Mouse (Mus musculus) neural tube, embryonic 12.5 days (tissue): Measurements from ENCODE around the gene Paqr4. TPM values are rescaled to one million over a fixed set of nuclear protein-coding genes. Genes with fewer than 3 reads are reported as not detected.

Source experiments
- ATAC-seq: fragments of 200-750 bp; cut with Nextera tagmentation; 2 replicates; pipeline ENCODE4 v1.8.0; 2017; ENCODE audit warnings: low read depth, mild to moderate bottlenecking, moderate TSS enrichment, moderate library complexity; ENCODE audit not compliant: low FRiP score
- H3K27ac ChIP-seq: fragments of 300-500 bp; sonication (generic); 2 replicates; pipeline ENCODE4 v1.5.1; 2016
- H3K27me3 ChIP-seq: fragments of 300-500 bp; sonication (generic); replicated peaks from 2 replicates; pipeline ENCODE4 v1.6.1; 2016; ENCODE audit warnings: mild to moderate bottlenecking
- H3K36me3 ChIP-seq: fragments of 300-500 bp; sonication (generic); 2 replicates; pipeline ENCODE4 v1.6.1; 2016; ENCODE audit warnings: mild to moderate bottlenecking
- H3K4me1 ChIP-seq: fragments of 300-500 bp; sonication (generic); 2 replicates; pipeline ENCODE4 v1.6.1; 2016
- H3K4me2 ChIP-seq: fragments of 300-500 bp; sonication (generic); replicated peaks from 2 replicates; pipeline ENCODE4 v1.6.1; 2016; ENCODE audit warnings: mild to moderate bottlenecking
- H3K4me3 ChIP-seq: fragments of 300-500 bp; sonication (generic); 2 replicates; pipeline ENCODE4 v1.5.1; 2016
- H3K9ac ChIP-seq: fragments of 300-500 bp; sonication (generic); 2 replicates; pipeline ENCODE4 v1.6.1; 2016; ENCODE audit warnings: mild to moderate bottlenecking
- H3K9me3 ChIP-seq: fragments of 300-500 bp; sonication (generic); 2 replicates; pipeline ENCODE4 v1.6.1; 2016; ENCODE audit warnings: mild to moderate bottlenecking
- WGBS: fragments of 180-500 bp; shearing (Covaris S2); methylation state at CpG from one replicate; pipeline ENCODE4 v1.1.7; 2016; 5-methylcytosine and 5-hydroxymethylcytosine counted together
- polyA plus RNA-seq: library from polyadenylated mRNA; unstranded; fragments of >200 nt; fragmentation: Nextera tagmentation; extraction: Ambion mirVana; gene quantifications from 2 replicates; pipeline ENCODE4 v1.2.1, GENCODE M21; 2016

The Paqr4 gene
- polyA plus RNA-seq, 1 experiment from 2014 or later = 41.7 TPM

DNA sequence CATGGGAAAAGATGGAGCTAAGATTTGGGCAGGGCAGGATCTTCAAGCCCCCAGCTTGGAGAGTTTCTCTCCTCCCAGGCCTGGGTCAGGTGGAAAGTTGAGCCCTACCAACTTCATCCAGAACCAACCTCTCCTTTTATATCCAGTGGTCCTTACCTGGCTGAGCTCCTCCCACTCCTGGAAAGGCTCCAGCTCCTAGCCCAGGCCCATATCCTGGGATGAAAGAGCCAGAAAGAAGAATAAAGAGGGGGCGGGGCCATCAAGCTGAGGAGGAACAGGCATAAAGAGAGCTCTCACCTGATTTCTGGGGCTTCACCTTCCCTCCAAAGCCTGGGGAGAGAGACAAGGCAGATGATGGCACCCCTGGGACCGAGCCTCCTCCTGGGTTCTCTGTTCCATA lies 23.7 kb downstream of the Paqr4 start:
- Histone ChIP-seq H3K27me3 (no peaks in the 10 kb centered on the region), H3K4me3 (no peak overlapping the region), H3K36me3 (no peaks in the 10 kb centered on the region), H3K4me2 (no peak overlapping the region), H3K4me1 (no peaks in the 10 kb centered on the region), H3K9me3 (no peaks in the 10 kb centered on the region), H3K9ac (no peak overlapping the region), H3K27ac (no peak overlapping the region)
- no peak for ATAC-seq
- WGBS = 68% methylated on average over 2 of the region's 2 CpGs

DNA sequence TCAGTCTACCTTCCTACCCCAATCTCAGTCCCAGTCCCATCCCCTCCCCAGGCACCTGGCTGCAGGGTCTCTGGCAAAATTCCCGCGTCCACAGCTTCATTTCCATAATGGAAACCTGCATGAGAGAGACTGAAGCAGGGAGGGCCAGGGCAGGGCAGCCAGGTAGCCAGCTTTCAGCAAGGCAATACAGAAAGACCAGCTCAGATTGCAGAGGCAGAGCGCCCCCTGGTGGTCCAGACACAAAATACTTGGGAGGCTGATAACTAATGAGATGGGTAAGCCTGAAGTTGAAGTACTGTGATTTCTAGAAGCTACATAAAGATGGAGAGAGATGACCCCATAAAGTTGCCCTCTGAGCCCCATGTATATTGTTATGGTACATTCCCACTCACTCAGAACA lies 34.5 kb downstream of the Paqr4 start:
- Histone ChIP-seq H3K4me3 (no peak overlapping the region), H3K9ac (no peak overlapping the region), H3K4me1 (0 out of 2 replicates have a peak, but pooled peaks cover 3% of the 10 kb centered on the region), H3K4me2 (no peak overlapping the region), H3K36me3 (no peaks in the 10 kb centered on the region), H3K27ac (no peak overlapping the region), H3K9me3 (no peaks in the 10 kb centered on the region), H3K27me3 (peaks cover 4% of the 10 kb centered on the region; the same call in 1 of the 2 replicates)
- 0% methylated on average over 3 of the region's 3 CpGs for WGBS
- ATAC-seq = peak; percentile 43; the same call in 1 of the 2 replicates

- H3K9ac ChIP-seq = no peak overlapping the region
- WGBS = 76% methylated on average over 7 of the region's 7 CpGs
- H3K4me3 ChIP-seq = no peak overlapping the region
- no peak overlapping the region for H3K27ac ChIP-seq
- peak; percentile 28 for ATAC-seq
- no peak overlapping the region for H3K4me2 ChIP-seq
- peaks cover 10% of the 10 kb centered on the region; the same call in 1 of the 2 replicates for H3K27me3 ChIP-seq
- no peaks in the 10 kb centered on the region for H3K36me3 ChIP-seq
- H3K9me3 ChIP-seq = no peaks in the 10 kb centered on the region
- 0 out of 2 replicates have a peak, but pooled peaks cover 3% of the 10 kb centered on the region for H3K4me1 ChIP-seq
These were observed 35.1 kb downstream of the Paqr4 start for GRCm38 (mm10) chr17:23705525-23706104.

GRCm38 (mm10) chr17:23704741-23705140 lies 35.9 kb downstream of the Paqr4 start:
- Histone ChIP-seq H3K4me1 (0 out of 2 replicates have a peak, but pooled peaks cover 3% of the 10 kb centered on the region), H3K36me3 (no peaks in the 10 kb centered on the region), H3K4me2 (no peak overlapping the region), H3K9ac (no peak overlapping the region), H3K27me3 (peaks cover 15% of the 10 kb centered on the region; the same call in 1 of the 2 replicates), H3K27ac (no peak overlapping the region), H3K9me3 (no peaks in the 10 kb centered on the region), H3K4me3 (no peak overlapping the region)
- ATAC-seq = no peak
- 59% methylated on average over 7 of the region's 7 CpGs for WGBS

DNA sequence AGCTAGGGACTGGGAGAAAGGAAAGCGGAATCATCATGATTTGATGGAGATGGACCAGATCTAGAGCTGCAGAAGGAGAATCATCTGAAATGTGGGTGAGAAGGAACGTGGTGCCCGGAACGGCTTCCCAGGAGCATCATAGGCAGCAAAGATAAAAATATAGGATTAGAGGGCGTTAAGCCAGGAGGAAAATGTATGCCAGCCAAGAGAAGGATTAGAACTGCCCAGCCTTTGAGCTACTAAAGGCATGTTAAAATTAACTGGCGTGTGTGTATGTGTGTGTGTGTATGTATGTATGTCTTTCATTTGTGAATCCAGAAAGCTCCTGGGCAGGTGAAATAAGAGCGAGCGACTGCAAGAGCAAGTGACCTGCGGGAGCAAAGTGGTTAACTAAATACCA lies 37.4 kb downstream of the Paqr4 start:
- 85% methylated on average over 9 of the region's 9 CpGs for WGBS
- no peak for ATAC-seq
- Histone ChIP-seq H3K9ac (no peak overlapping the region), H3K4me2 (no peak overlapping the region), H3K27ac (no peak overlapping the region), H3K4me1 (peaks cover 8% of the 10 kb centered on the region), H3K4me3 (no peak overlapping the region), H3K9me3 (no peaks in the 10 kb centered on the region), H3K36me3 (no peaks in the 10 kb centered on the region), H3K27me3 (peaks cover 29% of the 10 kb centered on the region)

- peak overlapping the region; percentile 69 for H3K9ac ChIP-seq
- peaks cover 8% of the 10 kb centered on the region for H3K4me1 ChIP-seq
- peak; percentile 96 for ATAC-seq
- H3K27ac ChIP-seq = no peak overlapping the region
- WGBS = under 1% methylated on average over 19 of the region's 28 CpGs
- H3K9me3 ChIP-seq = no peaks in the 10 kb centered on the region
- no peaks in the 10 kb centered on the region for H3K36me3 ChIP-seq
- H3K4me3 ChIP-seq = peak overlapping the region; percentile 74
- H3K27me3 ChIP-seq = peaks cover 33% of the 10 kb centered on the region
- H3K4me2 ChIP-seq = peak overlapping the region; percentile 99
These were observed 40.6 kb downstream of the Paqr4 start for GRCm38 (mm10) chr17:23700079-23700478.

GRCm38 (mm10) chr17:23699131-23700077 lies 41.3 kb downstream of the Paqr4 start:
- Histone ChIP-seq H3K27me3 (peaks cover 33% of the 10 kb centered on the region), H3K36me3 (no peaks in the 10 kb centered on the region), H3K27ac (0 out of 2 replicates have a peak overlapping the region, but pooled peaks have one; percentile 26), H3K4me2 (peak overlapping the region; percentile 99), H3K4me3 (peak overlapping the region; percentile 74), H3K4me1 (peaks cover 5% of the 10 kb centered on the region), H3K9me3 (no peaks in the 10 kb centered on the region), H3K9ac (peak overlapping the region; percentile 69)
- peak; percentile 69 for ATAC-seq
- under 1% methylated on average over 65 of the region's 101 CpGs for WGBS

- no peaks in the 10 kb centered on the region for H3K9me3 ChIP-seq
- H3K27me3 ChIP-seq = peaks cover 25% of the 10 kb centered on the region
- no peak overlapping the region for H3K4me2 ChIP-seq
- peaks cover 5% of the 10 kb centered on the region for H3K4me1 ChIP-seq
- H3K9ac ChIP-seq = no peak overlapping the region
- H3K27ac ChIP-seq = no peak overlapping the region
- WGBS = 9% methylated on average over 3 of the region's 3 CpGs
- H3K36me3 ChIP-seq = no peaks in the 10 kb centered on the region
- no peak for ATAC-seq
- H3K4me3 ChIP-seq = no peak overlapping the region
These were observed 44.9 kb downstream of the Paqr4 start for GRCm38 (mm10) chr17:23695801-23696200.

GRCm38 (mm10) chr17:23694491-23694890 lies 46.2 kb downstream of the Paqr4 start:
- Histone ChIP-seq H3K27ac (no peak overlapping the region), H3K9ac (no peak overlapping the region), H3K27me3 (peaks cover 16% of the 10 kb centered on the region), H3K4me3 (no peak overlapping the region), H3K4me1 (peaks cover 5% of the 10 kb centered on the region), H3K4me2 (no peak overlapping the region), H3K36me3 (no peaks in the 10 kb centered on the region), H3K9me3 (no peaks in the 10 kb centered on the region)
- ATAC-seq = no peak
- WGBS = 63% methylated on average over 1 of the region's 1 CpGs

Other genes starting within 250 kb of the Paqr4 start
- 21.3 and 22.6 TPM in 2 replicates for gene Zfp213, start 176.6 kb downstream of the Paqr4 start, polyA plus RNA-seq
- 23.8 and 26.6 TPM in 2 replicates for gene Zfp13, start 141.4 kb downstream of the Paqr4 start, polyA plus RNA-seq
- gene Zscan10, start 140.0 kb downstream of the Paqr4 start, polyA plus RNA-seq = 0.32 TPM in 1 of 2 replicates, not detected in the other
- 1.6 TPM in 2 replicates for gene Mmp25, start 95.6 kb downstream of the Paqr4 start, polyA plus RNA-seq
- gene Bicdl2, start 80.4 kb downstream of the Paqr4 start, polyA plus RNA-seq = 0.42 and 0.80 TPM in 2 replicates
- gene Hcfc1r1, start 67.3 kb downstream of the Paqr4 start, polyA plus RNA-seq = 69.2 and 74.4 TPM in 2 replicates
- 54.0 and 57.6 TPM in 2 replicates for gene Thoc6, start 67.0 kb downstream of the Paqr4 start, polyA plus RNA-seq
- 3.1 and 3.9 TPM in 2 replicates for gene Tnfrsf12a, start 63.4 kb downstream of the Paqr4 start, polyA plus RNA-seq
- gene Cldn6, start 61.6 kb downstream of the Paqr4 start, polyA plus RNA-seq = 2.7 and 3.6 TPM in 2 replicates
- 0.74 and 1.9 TPM in 2 replicates for gene Cldn9, start 56.8 kb downstream of the Paqr4 start, polyA plus RNA-seq
- gene 1520401A03Rik, start 18.1 kb downstream of the Paqr4 start, polyA plus RNA-seq = 0.79 and 1.1 TPM in 2 replicates
- 32.7 and 34.1 TPM in 2 replicates for gene Pkmyt1, start 14.5 kb downstream of the Paqr4 start, polyA plus RNA-seq
- gene Kremen2, start 5.0 kb upstream of the Paqr4 start, polyA plus RNA-seq = 5.8 and 6.1 TPM in 2 replicates
- 234 and 241 TPM in 2 replicates for gene Flywch1, start 30.7 kb upstream of the Paqr4 start, polyA plus RNA-seq
- gene Flywch2, start 45.2 kb upstream of the Paqr4 start, polyA plus RNA-seq = 47.0 and 47.5 TPM in 2 replicates
- gene Srrm2, start 49.7 kb upstream of the Paqr4 start, polyA plus RNA-seq = 617 and 693 TPM in 2 replicates
- 1,078 and 1,213 TPM in 2 replicates for gene Elob, start 88.3 kb upstream of the Paqr4 start, polyA plus RNA-seq
- gene Prss33, start 95.2 kb upstream of the Paqr4 start, polyA plus RNA-seq = not detected in 2 replicates
- gene Prss32, start 103.0 kb upstream of the Paqr4 start, polyA plus RNA-seq = not detected in 2 replicates
- 1.2 and 1.7 TPM in 2 replicates for gene Prss41, start 103.3 kb upstream of the Paqr4 start, polyA plus RNA-seq
- gene Prss21, start 127.2 kb upstream of the Paqr4 start, polyA plus RNA-seq = not detected in 2 replicates
- not detected in 2 replicates for gene Dcpp1, start 140.0 kb upstream of the Paqr4 start, polyA plus RNA-seq
- not detected in 2 replicates for gene Dcpp2, start 140.0 kb upstream of the Paqr4 start, polyA plus RNA-seq
- not detected in 2 replicates for gene Dcpp3, start 176.6 kb upstream of the Paqr4 start, polyA plus RNA-seq
- gene Sbp, start 200.8 kb upstream of the Paqr4 start, polyA plus RNA-seq = not detected in 2 replicates
- not detected in 2 replicates for gene Sbpl, start 214.4 kb upstream of the Paqr4 start, polyA plus RNA-seq
- gene Prss30, start 239.7 kb upstream of the Paqr4 start, polyA plus RNA-seq = not detected in 2 replicates